Mouse (Mus musculus): ENCODE results near the gene Dstyk.

DNA sequence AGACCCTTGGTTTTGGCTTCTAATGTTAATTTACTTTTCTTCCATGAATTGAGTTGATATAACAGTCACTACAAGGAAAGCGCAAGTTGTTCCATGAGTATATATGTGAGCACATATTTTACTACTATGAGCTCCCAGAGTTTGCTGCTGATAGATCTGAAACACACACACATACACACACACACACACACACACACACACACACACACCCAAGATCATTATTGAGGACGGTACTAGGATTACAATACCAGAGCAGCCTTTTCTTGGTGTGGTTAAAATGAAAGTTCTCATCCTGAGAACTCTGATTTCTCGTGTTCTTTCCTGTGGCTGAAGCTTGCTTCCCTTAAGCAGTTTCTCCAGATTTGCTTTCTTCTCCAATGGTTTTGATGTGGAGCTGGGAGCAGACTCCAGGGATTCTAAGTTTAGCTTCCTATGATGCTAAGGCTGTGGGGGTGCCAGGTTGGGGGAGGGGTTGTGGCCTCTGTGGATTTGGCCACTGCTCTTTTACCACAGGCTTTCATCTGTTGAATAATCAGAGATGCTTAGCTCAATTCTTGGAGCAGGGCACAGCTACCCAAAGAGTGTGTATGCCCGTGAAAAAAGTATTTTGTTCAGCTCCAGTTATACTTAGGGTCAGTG is 19.1 kb downstream of the Dstyk start:
- TF ChIP-seq GATA1 (IDR thresholded peaks at IDR 0.05; ENCODE audit: low read length): no peak
- no peak for TF ChIP-seq TAL1 (IDR thresholded peaks at IDR 0.05; ENCODE audit: low read length)

Measured in erythroblast, embryonic 14.5 days (primary cell).